Mouse (Mus musculus): ENCODE measurements around the gene Calhm3. TPM values are rescaled to one million over a fixed set of nuclear protein-coding genes. Genes with fewer than 3 reads are reported as not detected.

Gene Calhm3
- total RNA-seq, 2 experiments from 2014 or later, result not detected

GRCm38 (mm10) chr19:47128835-47129234 lies 28.7 kb downstream of the Calhm3 start:
- DNase-seq (ENCODE audit: extremely low spot score in 1 of 2, low spot score in 1 of 2), result no peak

DNA sequence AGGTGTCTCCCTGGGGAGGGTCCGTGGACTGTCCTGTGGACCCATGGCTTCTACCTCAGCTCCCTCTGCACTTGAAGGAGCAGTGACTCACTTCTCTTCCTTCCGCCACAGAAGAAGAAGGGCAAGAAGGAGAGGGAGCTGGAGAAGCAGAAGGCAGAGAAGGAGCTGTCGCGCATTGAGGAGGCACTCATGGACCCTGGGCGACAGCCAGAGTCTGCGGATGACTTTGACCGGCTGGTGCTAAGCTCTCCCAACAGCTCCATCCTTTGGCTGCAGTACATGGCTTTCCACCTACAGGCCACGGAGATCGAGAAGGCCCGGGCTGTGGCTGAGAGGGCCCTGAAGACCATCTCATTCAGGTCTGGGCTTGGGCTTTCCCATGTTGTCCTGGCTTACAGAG lies 29.4 kb downstream of the Calhm3 start:
- no peak for DNase-seq (ENCODE audit: extremely low spot score in 1 of 2, low spot score in 1 of 2)

GRCm38 (mm10) chr19:47122802-47123201 lies 34.8 kb downstream of the Calhm3 start:
- no peak for DNase-seq (ENCODE audit: extremely low spot score in 1 of 2, low spot score in 1 of 2)

DNA sequence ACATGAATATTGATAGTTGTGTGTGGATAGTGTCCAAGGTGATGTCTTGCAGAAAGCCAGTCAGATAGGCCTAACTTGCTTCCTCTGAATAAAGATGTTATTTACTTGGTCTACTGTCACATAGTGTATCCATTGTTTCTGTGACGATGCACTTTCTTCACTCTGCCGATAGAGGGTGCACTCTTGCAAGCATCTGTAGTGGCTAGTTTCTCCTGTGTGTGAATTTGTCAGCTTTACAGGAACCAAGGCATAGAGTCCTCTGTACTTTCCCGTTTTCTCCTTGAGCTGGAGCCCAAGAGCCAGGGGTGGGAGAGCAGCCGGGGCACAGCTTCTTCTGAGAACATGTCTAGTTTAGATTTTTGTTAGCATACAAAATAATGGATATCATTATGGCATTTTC lies 36.5 kb downstream of the Calhm3 start:
- DNase-seq (ENCODE audit: extremely low spot score in 1 of 2, low spot score in 1 of 2), result no peak

DNA sequence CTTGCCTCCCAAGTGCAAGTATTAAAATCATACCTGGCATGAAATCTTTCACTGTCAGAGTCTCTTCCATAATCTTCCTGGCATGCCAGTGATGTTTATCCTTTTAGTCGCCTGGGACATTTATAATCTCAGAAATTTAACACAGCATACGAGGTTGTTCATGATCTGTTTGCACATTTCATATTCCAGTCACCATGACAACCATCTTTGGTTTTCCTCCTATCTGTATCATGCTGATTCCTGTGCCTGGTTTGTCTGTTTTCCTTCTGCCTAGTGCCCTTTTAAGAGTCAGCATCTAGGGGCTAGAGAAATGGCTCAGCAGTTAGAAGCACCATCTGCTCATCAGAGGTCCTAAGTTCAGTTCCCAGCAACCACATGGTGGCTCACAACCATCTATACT lies 38.9 kb downstream of the Calhm3 start:
- DNase-seq (ENCODE audit: extremely low spot score in 1 of 2, low spot score in 1 of 2), result no peak

DNA sequence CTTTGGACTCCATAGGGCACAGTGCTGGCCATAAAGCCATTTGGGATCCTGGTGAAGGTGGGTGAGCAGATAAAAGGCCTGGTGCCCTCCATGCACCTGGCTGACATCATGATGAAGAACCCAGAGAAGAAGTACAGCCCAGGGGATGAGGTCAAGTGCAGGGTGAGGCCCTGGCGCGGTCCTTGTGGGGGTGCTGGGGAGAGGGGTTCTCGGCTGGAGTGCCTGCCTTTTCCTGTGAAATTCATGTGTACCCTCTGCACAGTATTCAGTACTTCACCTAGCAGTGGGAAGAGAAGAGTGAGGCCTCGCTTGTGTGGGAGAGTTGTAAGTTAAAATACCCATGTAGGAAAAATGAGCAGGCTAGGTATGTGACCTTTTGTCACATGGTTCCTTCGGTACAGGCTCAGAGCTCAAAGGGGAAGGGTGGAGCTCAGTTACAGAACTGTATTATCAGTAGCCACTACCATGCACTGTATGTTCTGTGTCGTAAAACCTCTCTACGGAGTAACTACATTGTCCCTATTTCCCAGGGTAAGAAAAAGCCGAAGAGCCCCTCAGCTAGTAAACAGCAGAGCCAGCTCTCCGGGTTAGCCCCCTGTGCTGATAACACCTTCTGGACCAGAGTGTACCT lies 52.8 kb downstream of the Calhm3 start:
- DNase-seq (ENCODE audit: extremely low spot score in 1 of 2, low spot score in 1 of 2), result no peak

Other genes with a start within 250 kb of the Calhm3 start
- gene Ina, start 143.1 kb downstream of the Calhm3 start, total RNA-seq (2021), result 100 to 1,000 TPM; 178 to 189 TPM
- 10 to 100 TPM; 70.7 to 71.1 TPM for gene Nt5c2, start 142.6 kb downstream of the Calhm3 start, total RNA-seq (2021)
- gene Pcgf6, start 106.9 kb downstream of the Calhm3 start, total RNA-seq (2021), result 10 to 100 TPM; 14.5 to 20.2 TPM
- gene Taf5, start 90.0 kb downstream of the Calhm3 start, total RNA-seq (2021), result 1 to 10 TPM; 6.0 to 7.2 TPM
- gene Usmg5, start 67.1 kb downstream of the Calhm3 start, total RNA-seq (2021), result 100 to 1,000 TPM; 780 to 828 TPM
- gene Pdcd11, start 67.0 kb downstream of the Calhm3 start, total RNA-seq (2021), result 10 to 100 TPM; 15.7 to 19.2 TPM
- gene Calhm2, start 19.5 kb downstream of the Calhm3 start, total RNA-seq (2021), result 1 to 10 TPM; 4.9 to 5.2 TPM
- gene Calhm1, start 13.5 kb downstream of the Calhm3 start, total RNA-seq (2021), result not detected
- 100 to 1,000 TPM; 186 to 192 TPM for gene Neurl1a, start 21.1 kb upstream of the Calhm3 start, total RNA-seq (2021)

All from layer of hippocampus, postnatal 25 days (tissue).